Mouse (Mus musculus): ENCODE data around the gene Strada. TPM values are rescaled to one million over a fixed set of nuclear protein-coding genes. Genes with fewer than 3 reads are reported as not detected.

Gene Strada
- total RNA-seq, 2 experiments from 2014 or later: 27.5 to 28.2 TPM

GRCm38 (mm10) chr11:106192657-106193370, 9.2 kb downstream of the Strada start:
- no peak for DNase-seq (ENCODE audit: extremely low spot score in 1 of 2, low spot score in 2 of 2)
- intact Hi-C loops (cut with DNase I): loop anchor here (2.0 kb wide), 1 partner anchor 32 kb away; the partner anchor contains the start of genes Gm10840 and Limd2

DNA sequence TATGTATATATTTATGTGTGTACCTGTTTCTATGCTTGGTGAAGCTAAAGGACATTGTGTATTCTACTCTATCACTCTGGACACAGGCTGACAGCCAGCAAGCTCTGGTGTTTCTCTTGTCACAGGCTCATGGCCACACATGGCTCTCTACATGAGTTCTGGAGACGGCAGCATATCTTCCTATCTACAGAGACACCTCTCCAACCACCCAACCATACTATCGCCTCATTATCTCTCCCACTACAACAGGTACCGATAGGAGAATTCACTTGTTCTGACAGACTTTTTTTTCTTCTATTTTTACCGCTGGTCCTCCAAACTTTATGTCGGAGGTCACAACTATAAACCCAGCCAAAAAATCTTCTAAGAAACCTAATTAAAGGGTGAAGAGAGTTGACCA, 9.7 kb downstream of the Strada start:
- intact Hi-C loops (cut with DNase I): loop anchor here (2.0 kb wide), 1 partner anchor 31 kb away; the partner anchor contains the start of genes Gm10840 and Limd2

GRCm38 (mm10) chr11:106191716-106192115, 10.3 kb downstream of the Strada start:
- no peak for DNase-seq (ENCODE audit: extremely low spot score in 1 of 2, low spot score in 2 of 2)
- intact Hi-C loops (cut with DNase I): loop anchor here (2.0 kb wide), 1 partner anchor 31 kb away; the partner anchor contains the start of genes Gm10840 and Limd2

More for the DNA sequence above, 9.7 kb downstream of the Strada start:
- no peak for DNase-seq (ENCODE audit: extremely low spot score in 1 of 2, low spot score in 2 of 2)

GRCm38 (mm10) chr11:106187326-106187725, 14.6 kb downstream of the Strada start:
- DNase-seq (ENCODE audit: extremely low spot score in 1 of 2, low spot score in 2 of 2): no peak

DNA sequence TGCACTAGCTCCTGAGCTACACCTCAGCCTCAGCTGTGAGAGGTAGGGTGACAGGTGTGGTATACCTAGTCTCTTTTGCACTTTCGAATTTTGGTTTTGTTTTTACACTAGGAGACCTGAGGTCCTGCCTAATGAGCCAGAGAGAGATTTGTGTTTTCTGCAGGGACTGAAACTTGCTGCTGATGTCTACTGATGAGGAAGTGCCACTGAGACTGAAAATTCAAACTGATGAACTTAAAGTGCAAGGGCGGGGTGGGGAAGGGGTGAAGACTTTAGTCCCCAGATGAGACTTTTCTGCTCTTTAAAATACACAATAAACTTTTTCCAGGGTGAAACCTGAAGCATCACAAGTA, 21.5 kb downstream of the Strada start:
- DNase-seq (ENCODE audit: extremely low spot score in 1 of 2, low spot score in 2 of 2): no peak

More at GRCm38 (mm10) chr11:106187326-106187725, 14.6 kb downstream of the Strada start:
- intact Hi-C loops (cut with DNase I): no loop called here

GRCm38 (mm10) chr11:106179711-106180448, 22.1 kb downstream of the Strada start:
- DNase-seq (ENCODE audit: extremely low spot score in 1 of 2, low spot score in 2 of 2): no peak
- intact Hi-C loops (cut with DNase I): no loop called here

More for the DNA sequence above, 21.5 kb downstream of the Strada start:
- intact Hi-C loops (cut with DNase I): no loop called here

DNA sequence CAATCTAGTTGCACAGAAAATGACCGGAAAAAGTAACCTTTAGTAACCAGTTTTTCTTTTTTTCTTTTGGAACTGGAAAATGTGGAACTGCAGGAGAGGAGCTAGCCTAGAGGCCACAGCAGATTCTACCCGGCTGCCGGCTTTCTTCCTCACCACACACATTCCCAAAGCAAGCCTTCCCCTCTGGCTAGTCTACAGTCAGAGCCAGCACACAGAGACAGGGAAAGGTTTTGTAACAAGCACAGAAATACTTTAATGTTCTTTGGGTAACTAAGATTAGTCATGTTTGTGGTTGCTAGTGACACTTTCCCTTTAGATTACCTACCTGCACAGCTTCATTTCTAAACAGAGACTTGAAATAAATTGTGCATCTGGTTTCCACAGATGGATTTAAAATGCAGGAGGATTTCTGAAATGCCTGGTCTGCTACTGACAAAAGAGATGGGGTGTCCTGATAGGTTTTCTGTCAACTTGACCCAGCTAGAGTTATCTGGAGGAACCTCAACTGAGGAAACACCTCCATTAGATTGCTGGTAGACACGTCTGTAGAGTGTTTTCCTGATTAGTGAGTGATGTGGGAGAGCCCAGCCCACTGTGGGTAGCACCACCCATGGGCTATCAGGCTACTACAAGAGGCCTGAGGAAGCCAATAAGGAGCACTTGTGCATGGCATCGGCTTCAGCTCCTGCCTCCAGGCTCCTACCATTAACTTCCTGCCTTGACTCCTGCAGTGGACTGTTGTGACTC, 23.8 kb downstream of the Strada start:
- intact Hi-C loops (cut with DNase I): no loop called here

DNA sequence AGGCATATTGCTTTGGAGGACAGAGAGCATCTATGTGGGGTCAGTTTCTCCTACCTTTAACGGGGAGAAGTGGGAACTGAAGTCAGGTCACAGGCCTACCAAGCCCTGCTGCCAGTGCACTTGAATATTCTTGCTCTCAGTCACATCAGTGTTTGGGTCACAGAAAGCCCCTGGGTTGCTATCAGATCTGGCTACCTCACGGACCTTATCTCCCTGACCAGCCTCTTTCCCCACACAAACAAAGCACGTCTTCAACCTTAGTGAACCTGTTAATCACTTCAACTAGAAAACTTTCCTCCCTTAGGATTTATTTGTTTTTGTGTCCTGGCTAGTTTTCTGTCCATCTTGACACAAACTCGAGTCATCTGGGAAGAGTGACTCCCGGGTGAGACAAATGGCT, 25.6 kb downstream of the Strada start:
- no peak for DNase-seq (ENCODE audit: extremely low spot score in 1 of 2, low spot score in 2 of 2)
- intact Hi-C loops (cut with DNase I): no loop called here

More for the DNA sequence above, 23.8 kb downstream of the Strada start:
- no peak for DNase-seq (ENCODE audit: extremely low spot score in 1 of 2, low spot score in 2 of 2)

GRCm38 (mm10) chr11:106175081-106175480, 26.9 kb downstream of the Strada start:
- DNase-seq (ENCODE audit: extremely low spot score in 1 of 2, low spot score in 2 of 2): no peak
- intact Hi-C loops (cut with DNase I): no loop called here

- DNase-seq (ENCODE audit: extremely low spot score in 1 of 2, low spot score in 2 of 2): no peak
- intact Hi-C loops (cut with DNase I): no loop called here
Measured at GRCm38 (mm10) chr11:106174372-106174771, 27.6 kb downstream of the Strada start.

DNA sequence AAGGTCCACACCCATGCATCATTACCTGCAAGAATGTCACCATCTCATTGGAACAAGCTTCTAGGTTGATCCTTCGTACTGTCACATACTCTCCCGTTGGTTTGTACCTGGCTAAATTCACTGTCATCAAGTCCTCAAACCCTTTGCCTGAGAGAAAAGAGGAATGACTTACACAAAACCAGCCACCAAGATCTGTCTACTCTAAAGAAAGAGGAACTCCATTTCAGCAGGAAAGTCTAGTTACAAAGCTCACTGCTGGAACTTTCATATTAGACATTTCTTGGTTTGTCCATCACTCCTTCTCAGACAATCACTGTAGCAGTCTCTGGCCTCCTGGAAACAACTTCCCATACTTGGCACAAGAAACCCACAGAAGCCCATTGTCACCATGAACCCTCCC, 28.7 kb downstream of the Strada start:
- DNase-seq (ENCODE audit: extremely low spot score in 1 of 2, low spot score in 2 of 2): no peak
- intact Hi-C loops (cut with DNase I): no loop called here

GRCm38 (mm10) chr11:106170807-106171206, 31.2 kb downstream of the Strada start:
- DNase-seq (ENCODE audit: extremely low spot score in 1 of 2, low spot score in 2 of 2): no peak
- intact Hi-C loops (cut with DNase I): no loop called here

DNA sequence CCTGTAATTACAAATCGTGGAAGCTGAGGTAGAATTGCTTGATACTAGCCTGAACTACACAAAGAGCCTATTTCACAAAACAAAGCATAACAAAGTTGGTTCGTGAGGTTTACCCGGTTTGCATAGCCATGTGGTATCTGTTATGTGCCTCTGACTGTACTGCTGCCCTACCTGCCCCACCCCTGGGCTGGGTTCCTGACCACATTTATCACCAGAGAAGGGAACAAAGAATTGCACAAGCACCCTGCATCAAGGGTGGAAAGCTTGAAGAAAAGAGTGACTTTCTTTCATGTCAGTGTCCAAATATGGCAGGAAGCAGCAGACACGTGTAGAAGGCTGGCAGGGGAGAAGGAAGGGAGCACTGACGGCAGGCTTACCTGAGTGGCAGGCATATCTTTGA, 34.5 kb downstream of the Strada start:
- intact Hi-C loops (cut with DNase I): no loop called here
- no peak for DNase-seq (ENCODE audit: extremely low spot score in 1 of 2, low spot score in 2 of 2)

- intact Hi-C loops (cut with DNase I): no loop called here
- no peak for DNase-seq (ENCODE audit: extremely low spot score in 1 of 2, low spot score in 2 of 2)
Measured at GRCm38 (mm10) chr11:106164601-106165180, 37.3 kb downstream of the Strada start.

- DNase-seq (ENCODE audit: extremely low spot score in 1 of 2, low spot score in 2 of 2): peak in 1 of 2 experiments; percentile 59
- intact Hi-C loops (cut with DNase I): no loop called here
Measured at GRCm38 (mm10) chr11:106163546-106163945, 38.4 kb downstream of the Strada start.

DNA sequence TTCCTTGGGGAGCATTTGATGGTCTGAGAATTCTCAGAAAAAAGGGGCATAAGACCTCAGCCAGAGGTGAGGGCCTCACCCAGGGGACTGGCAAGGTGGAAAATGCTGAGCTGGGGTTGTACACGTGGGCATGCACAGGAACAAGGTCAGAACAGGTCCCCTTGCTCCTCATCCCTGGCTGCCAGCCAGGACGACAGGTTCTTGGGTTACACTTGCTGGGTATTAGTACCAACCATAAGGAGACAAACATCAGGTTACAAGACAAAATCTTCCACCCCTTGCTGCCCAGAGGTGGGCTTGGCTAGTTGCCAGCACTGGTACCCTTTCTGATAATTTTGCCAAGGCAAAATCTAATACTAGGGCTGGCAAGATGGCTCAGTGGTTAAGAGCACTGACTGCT, 39.7 kb downstream of the Strada start:
- intact Hi-C loops (cut with DNase I): no loop called here
- DNase-seq (ENCODE audit: extremely low spot score in 1 of 2, low spot score in 2 of 2): peak in 1 of 2 experiments; percentile 46

DNA sequence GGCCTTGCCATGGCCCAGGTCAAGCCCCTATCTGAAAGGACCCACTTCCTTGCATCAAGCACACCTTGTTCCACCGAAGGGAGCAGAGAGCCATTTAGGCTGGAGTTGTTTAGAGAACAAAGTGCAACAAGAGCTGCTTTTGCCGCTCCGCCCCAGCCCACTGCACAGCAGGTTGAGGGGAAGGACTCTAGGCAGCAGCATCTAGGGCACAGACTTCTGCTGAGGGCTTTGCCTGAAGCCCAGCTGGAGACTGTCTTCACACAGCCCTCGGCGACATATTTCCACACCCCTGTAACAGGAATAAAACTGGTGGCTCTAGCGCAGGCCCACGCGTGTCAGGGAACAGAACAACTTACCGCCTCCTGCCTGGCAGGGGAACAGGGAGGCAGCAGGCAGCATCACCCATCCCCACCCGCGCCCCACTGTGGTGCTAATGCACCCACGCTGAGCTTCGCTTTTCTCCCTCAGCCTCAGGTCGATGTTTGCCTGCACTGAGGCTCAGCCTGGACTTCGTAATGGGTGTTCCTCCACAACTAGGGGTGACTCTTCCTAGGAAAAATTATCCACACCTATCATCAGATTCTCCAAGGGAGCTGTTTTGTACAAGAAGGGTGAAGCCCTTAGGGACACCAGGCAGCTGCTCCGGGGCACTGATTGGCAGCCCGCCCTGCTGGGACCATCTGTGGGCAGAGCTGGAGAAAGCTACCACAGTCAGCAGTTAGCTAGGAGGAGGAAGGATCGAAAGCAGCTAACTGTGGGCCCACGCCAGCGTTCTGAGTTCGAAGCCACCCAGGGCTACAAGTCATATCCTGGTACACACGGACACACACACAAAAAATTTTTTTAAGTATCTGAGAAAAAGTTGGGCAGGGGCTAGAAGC, 40.9 kb downstream of the Strada start, which contains the start of the genes Gm10840 and Limd2:
Gene Gm10840 (plus strand): TSS at position 10 of the 881 bp plus-strand sequence.
Gene Limd2 (minus strand): TSS at position 20 of the 881 bp plus-strand sequence.
- intact Hi-C loops (cut with DNase I): loop anchor here (2.0 kb wide), 1 partner anchor 32 kb away; no protein-coding TSS in a partner anchor
- DNase-seq (ENCODE audit: extremely low spot score in 1 of 2, low spot score in 2 of 2): peak; percentile 78 to 81
